Mouse (Mus musculus) forebrain, embryonic 14.5 days (tissue): Measurements from ENCODE around the gene Rnd2. TPM values are rescaled to one million over a fixed set of nuclear protein-coding genes. Genes with fewer than 3 reads are reported as not detected.

Experiments
- ATAC-seq: fragments of 200-750 bp; cut with Nextera tagmentation; 2 replicates; pipeline ENCODE4 v1.8.0; 2017; ENCODE audit warnings: mild to moderate bottlenecking, moderate library complexity
- DNase-seq: peaks from one replicate; pipeline ENCODE4 v3.0.0-alpha.2; 2015; ENCODE audit warnings: low spot score
- H3K27ac ChIP-seq: fragments of 300-500 bp; sonication (generic); 2 replicates; pipeline ENCODE4 v1.5.1; 2014; ENCODE audit warnings: low read depth, mild to moderate bottlenecking, control low read depth, low read length, moderate library complexity
- H3K27me3 ChIP-seq: fragments of 300-500 bp; sonication (generic); replicated peaks from 2 replicates; pipeline ENCODE4 v1.6.1; 2014; ENCODE audit warnings: low read length, control low read depth, mixed read lengths; ENCODE audit not compliant: control insufficient read depth, insufficient read depth
- H3K36me3 ChIP-seq: fragments of 300-500 bp; sonication (generic); 2 replicates; pipeline ENCODE4 v1.6.1; 2014; ENCODE audit warnings: low read length, control low read depth; ENCODE audit not compliant: control insufficient read depth, insufficient read depth
- H3K4me1 ChIP-seq: fragments of 300-500 bp; sonication (generic); 2 replicates; pipeline ENCODE4 v1.6.1; 2014; ENCODE audit warnings: antibody characterized with exemption, low read length, control low read depth; ENCODE audit not compliant: control insufficient read depth, insufficient read depth
- H3K4me2 ChIP-seq: fragments of 300-500 bp; sonication (generic); 2 replicates; pipeline ENCODE4 v1.6.1; 2014; ENCODE audit warnings: mild to moderate bottlenecking, control low read depth, low read length
- H3K4me3 ChIP-seq: fragments of 300-500 bp; sonication (generic); 2 replicates; pipeline ENCODE4 v1.5.1; 2014; ENCODE audit warnings: low read depth, low read length, control low read depth
- H3K9ac ChIP-seq: fragments of 300-500 bp; sonication (generic); 2 replicates; pipeline ENCODE4 v1.6.1; 2014; ENCODE audit warnings: mild to moderate bottlenecking, low read length, control low read depth, moderate library complexity
- H3K9me3 ChIP-seq: fragments of 300-500 bp; sonication (generic); replicated peaks from 2 replicates; pipeline ENCODE4 v1.6.1; 2016; ENCODE audit warnings: low read length, control low read depth, mixed read lengths; ENCODE audit not compliant: control insufficient read depth
- WGBS: fragments of 180-500 bp; shearing (Covaris S2); extraction: QIAGEN DNeasy Blood & Tissue Kit; methylation state at CpG from one replicate; pipeline ENCODE4 v1.1.7; 2014; 5-methylcytosine and 5-hydroxymethylcytosine counted together
- microRNA-seq: library from miRNA; unstranded; fragments of <30 nt; microRNA quantifications from one replicate; pipeline ENCODE4, GENCODE M21; 2016
- polyA plus RNA-seq: library from polyadenylated mRNA; unstranded; fragments of >200 nt; fragmentation: Nextera tagmentation; extraction: Ambion mirVana; gene quantifications from 2 replicates; pipeline ENCODE4 v1.2.1, GENCODE M21; 2014

Gene Rnd2
- polyA plus RNA-seq, 1 experiment from 2014 or later, result 131 TPM

DNA sequence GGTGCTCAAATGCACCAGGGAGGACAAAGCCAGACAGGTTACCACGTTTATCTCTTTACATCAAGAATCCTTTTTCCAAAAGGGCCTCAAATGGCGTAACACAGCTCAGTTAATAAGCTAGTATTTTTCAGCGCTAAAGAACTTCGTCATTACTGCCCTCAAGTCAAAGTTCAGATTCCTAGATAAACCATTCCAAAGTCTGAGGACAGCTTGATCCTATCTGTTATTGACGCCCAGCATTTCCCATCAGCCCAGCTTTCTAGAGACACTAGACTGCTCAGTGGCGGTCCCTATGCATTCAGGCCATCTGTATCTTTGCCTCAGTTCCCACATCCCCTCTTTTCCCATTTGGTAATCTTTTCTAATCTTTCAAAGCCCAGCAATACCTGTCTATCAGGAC, 54.6 kb downstream of the Rnd2 start:
- no peaks in the 10 kb centered on the region for H3K9me3 ChIP-seq
- H3K9ac ChIP-seq, result no peak overlapping the region
- peaks cover 13% of the 10 kb centered on the region; the same call in 1 of the 2 replicates for H3K36me3 ChIP-seq
- no peak overlapping the region for H3K27ac ChIP-seq
- ATAC-seq (no peak), DNase-seq (no peak)
- no peak overlapping the region for H3K4me2 ChIP-seq
- H3K27me3 ChIP-seq, result no peaks in the 10 kb centered on the region
- H3K4me1 ChIP-seq, result no peaks in the 10 kb centered on the region
- no peak overlapping the region for H3K4me3 ChIP-seq
- WGBS, result 88% methylated on average over 6 of the region's 6 CpGs

Small RNA genes within 50 kb of the gene (microRNA-seq; reads per million reads assigned to microRNA genes)
- not detected for gene Mir6929

Other genes starting within 250 kb of the Rnd2 start
- gene Ezh1, start 238.5 kb upstream of the Rnd2 start, polyA plus RNA-seq, result 16.1 and 22.4 TPM in 2 replicates
- 80.4 and 80.9 TPM in 2 replicates for gene Ramp2, start 219.0 kb upstream of the Rnd2 start, polyA plus RNA-seq
- gene Vps25, start 211.3 kb upstream of the Rnd2 start, polyA plus RNA-seq, result 110 and 118 TPM in 2 replicates
- 3.0 and 3.4 TPM in 2 replicates for gene Wnk4, start 204.4 kb upstream of the Rnd2 start, polyA plus RNA-seq
- gene Cntd1, start 186.0 kb upstream of the Rnd2 start, polyA plus RNA-seq, result 0.76 and 1.3 TPM in 2 replicates
- gene Coa3, start 185.9 kb upstream of the Rnd2 start, polyA plus RNA-seq, result 237 and 260 TPM in 2 replicates
- 172 and 177 TPM in 2 replicates for gene Becn1, start 162.7 kb upstream of the Rnd2 start, polyA plus RNA-seq
- 103 and 107 TPM in 2 replicates for gene Psme3, start 148.8 kb upstream of the Rnd2 start, polyA plus RNA-seq
- 0.94 and 1.1 TPM in 2 replicates for gene Aoc2, start 139.9 kb upstream of the Rnd2 start, polyA plus RNA-seq
- 0.08 and 0.10 TPM in 2 replicates for gene Aoc3, start 134.4 kb upstream of the Rnd2 start, polyA plus RNA-seq
- gene G6pc, start 97.4 kb upstream of the Rnd2 start, polyA plus RNA-seq, result 0.09 TPM in 1 of 2 replicates, not detected in the other
- gene Aarsd1, start 47.4 kb upstream of the Rnd2 start, polyA plus RNA-seq, result 89.6 and 92.5 TPM in 2 replicates
- gene Gm27029, start 40.2 kb upstream of the Rnd2 start, polyA plus RNA-seq, result 6.8 and 7.3 TPM in 2 replicates
- 14.7 and 21.2 TPM in 2 replicates for gene Rundc1, start 39.9 kb upstream of the Rnd2 start, polyA plus RNA-seq
- gene Ptges3l, start 39.7 kb upstream of the Rnd2 start, polyA plus RNA-seq, result 1.2 TPM in 2 replicates
- gene Rpl27, start 22.7 kb upstream of the Rnd2 start, polyA plus RNA-seq, result 281 and 371 TPM in 2 replicates
- gene Ifi35, start 16.6 kb upstream of the Rnd2 start, polyA plus RNA-seq, result 2.7 and 3.4 TPM in 2 replicates
- 77.5 and 85.7 TPM in 2 replicates for gene Vat1, start 1.2 kb downstream of the Rnd2 start, polyA plus RNA-seq
- 7.9 and 8.1 TPM in 2 replicates for gene Brca1, start 87.0 kb downstream of the Rnd2 start, polyA plus RNA-seq
- 98.3 and 109 TPM in 2 replicates for gene Nbr1, start 87.2 kb downstream of the Rnd2 start, polyA plus RNA-seq
- 2.3 and 3.4 TPM in 2 replicates for gene Tmem106a, start 117.2 kb downstream of the Rnd2 start, polyA plus RNA-seq
- not detected in 2 replicates for gene Gm11634, start 134.3 kb downstream of the Rnd2 start, polyA plus RNA-seq
- gene Rdm1, start 162.2 kb downstream of the Rnd2 start, polyA plus RNA-seq, result 32.7 and 38.5 TPM in 2 replicates
- 40.5 and 42.7 TPM in 2 replicates for gene Arl4d, start 200.5 kb downstream of the Rnd2 start, polyA plus RNA-seq